Mouse (Mus musculus) left cerebral cortex, adult 2 months (tissue): ENCODE measurements around the gene Tbc1d2. TPM values are rescaled to one million over a fixed set of nuclear protein-coding genes. Genes with fewer than 3 reads are reported as not detected.

Experiments
- DNase-seq, 2 experiments: peaks; one replicate each; pipeline ENCODE4 v3.0.0; 2021 to 2022; ENCODE audit warnings: low spot score in 2 of 2, mixed read lengths in 1 of 2; ENCODE audit errors: extremely low spot score in 1 of 2
- H3K27ac ChIP-seq: fragments of 200-600 bp; 2 replicates; pipeline ENCODE4 v1.8.1; 2022
- H3K4me3 ChIP-seq: fragments of 200-600 bp; 2 replicates; pipeline ENCODE4 v1.8.1; 2022
- CTCF ChIP-seq: fragments of 200-600 bp; IDR thresholded peaks from 2 replicates; pipeline ENCODE4 v1.8.1; 2022; ENCODE audit warnings: antibody characterized with exemption, mild to moderate bottlenecking, moderate library complexity
- intact Hi-C: fragments of 180-260 bp; cut with DNase I; formaldehyde crosslinking; loops from one replicate; pipeline ENCODE4 v1.15.1; 2025
- total RNA-seq, 2 experiments: library from RNA; stranded (reverse); gene quantifications; 2 replicates each; pipeline ENCODE4 v1.2.3; 2021

The Tbc1d2 gene
- total RNA-seq, 2 experiments from 2014 or later = 3.4 to 4.8 TPM

- no peak overlapping the region for H3K27ac ChIP-seq
- no peak overlapping the region for H3K4me3 ChIP-seq
- intact Hi-C loops = no loop called here
- DNase-seq = no peak
- TF ChIP-seq CTCF = no peak
Measured at GRCm38 (mm10) chr4:46571744-46572143, 78.3 kb downstream of the Tbc1d2 start.

- intact Hi-C loops = no loop called here
- no peak overlapping the region for H3K4me3 ChIP-seq
- no peak overlapping the region for H3K27ac ChIP-seq
- no peak for TF ChIP-seq CTCF
- DNase-seq = no peak
Measured at GRCm38 (mm10) chr4:46569671-46570070, 80.3 kb downstream of the Tbc1d2 start.

- intact Hi-C loops = no loop called here
- H3K27ac ChIP-seq = no peak overlapping the region
- H3K4me3 ChIP-seq = no peak overlapping the region
- no peak for DNase-seq
- TF ChIP-seq CTCF = no peak
Measured at GRCm38 (mm10) chr4:46568169-46568568, 81.8 kb downstream of the Tbc1d2 start.

GRCm38 (mm10) chr4:46566931-46567671 lies 82.9 kb downstream of the Tbc1d2 start:
- intact Hi-C loops = no loop called here
- no peak overlapping the region for H3K4me3 ChIP-seq
- no peak overlapping the region for H3K27ac ChIP-seq
- no peak for DNase-seq
- no peak for TF ChIP-seq CTCF

- intact Hi-C loops = no loop called here
- H3K4me3 ChIP-seq = no peak overlapping the region
- DNase-seq = no peak
Measured at GRCm38 (mm10) chr4:46565393-46565955, 84.5 kb downstream of the Tbc1d2 start.

GRCm38 (mm10) chr4:46564247-46564646 lies 85.8 kb downstream of the Tbc1d2 start:
- no peak overlapping the region for H3K27ac ChIP-seq
- no peak for DNase-seq
- no peak overlapping the region for H3K4me3 ChIP-seq
- no peak for TF ChIP-seq CTCF
- intact Hi-C loops = no loop called here

More at GRCm38 (mm10) chr4:46565393-46565955, 84.5 kb downstream of the Tbc1d2 start:
- TF ChIP-seq CTCF = no peak
- H3K27ac ChIP-seq = no peak overlapping the region

- no peak for DNase-seq
- Histone ChIP-seq H3K27ac (no peak overlapping the region), H3K4me3 (no peak overlapping the region)
- TF ChIP-seq CTCF = no peak
- intact Hi-C loops = no loop called here
Measured at GRCm38 (mm10) chr4:46563847-46564246, 86.2 kb downstream of the Tbc1d2 start.

- H3K4me3 ChIP-seq = no peak overlapping the region
- intact Hi-C loops = no loop called here
- DNase-seq = no peak
- H3K27ac ChIP-seq = no peak overlapping the region
- TF ChIP-seq CTCF = no peak
Measured at GRCm38 (mm10) chr4:46562841-46563240, 87.2 kb downstream of the Tbc1d2 start.

GRCm38 (mm10) chr4:46562037-46562436 lies 88.0 kb downstream of the Tbc1d2 start:
- intact Hi-C loops = no loop called here
- no peak for DNase-seq
- no peak for TF ChIP-seq CTCF
- Histone ChIP-seq H3K4me3 (no peak overlapping the region), H3K27ac (no peak overlapping the region)

- intact Hi-C loops = no loop called here
- TF ChIP-seq CTCF = no peak
- no peak overlapping the region for H3K4me3 ChIP-seq
- no peak overlapping the region for H3K27ac ChIP-seq
- DNase-seq = no peak
Measured at GRCm38 (mm10) chr4:46560069-46560705, 89.8 kb downstream of the Tbc1d2 start.

GRCm38 (mm10) chr4:46558672-46559667 lies 91.0 kb downstream of the Tbc1d2 start:
- no peak for DNase-seq
- no peak overlapping the region for H3K27ac ChIP-seq
- no peak for TF ChIP-seq CTCF
- no peak overlapping the region for H3K4me3 ChIP-seq
- intact Hi-C loops = no loop called here
